Mouse (Mus musculus): Measurements from ENCODE around the gene Mgll.

Gene Mgll

GRCm38 (mm10) chr6:88827395-88828205 lies 103.4 kb downstream of the Mgll start:
- DNase-seq (ENCODE audit: low read depth, low spot score), result no peak

- no peak for DNase-seq (ENCODE audit: low read depth, low spot score)
Measured at GRCm38 (mm10) chr6:88828206-88829009, 104.2 kb downstream of the Mgll start.

GRCm38 (mm10) chr6:88829579-88829978 lies 105.4 kb downstream of the Mgll start:
- no peak for DNase-seq (ENCODE audit: low read depth, low spot score)

GRCm38 (mm10) chr6:88830112-88830702 lies 106.0 kb downstream of the Mgll start:
- no peak for DNase-seq (ENCODE audit: low read depth, low spot score)

DNA sequence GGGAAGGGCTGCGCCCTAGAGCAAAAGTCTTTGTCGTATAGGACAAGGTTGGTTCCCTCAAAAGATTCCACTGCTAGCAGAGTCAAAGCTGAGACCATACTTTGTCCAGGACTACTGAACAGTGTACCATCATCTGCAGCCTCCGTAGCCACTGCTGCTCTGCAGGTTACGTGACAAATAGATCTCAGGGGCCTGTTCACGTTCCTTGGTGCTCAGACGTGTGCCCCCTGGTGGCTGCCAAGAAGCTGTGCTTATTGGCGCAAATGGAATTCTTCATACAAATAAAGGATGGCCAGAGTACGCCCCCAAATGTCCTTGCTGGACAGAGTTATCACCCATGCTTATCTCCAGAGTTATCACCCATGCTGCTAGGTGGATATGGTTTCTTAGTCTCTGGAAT lies 107.2 kb downstream of the Mgll start:
- DNase-seq (ENCODE audit: low read depth, low spot score), result peak; percentile 83

GRCm38 (mm10) chr6:88832663-88833062 lies 108.5 kb downstream of the Mgll start:
- DNase-seq (ENCODE audit: low read depth, low spot score), result no peak

DNA sequence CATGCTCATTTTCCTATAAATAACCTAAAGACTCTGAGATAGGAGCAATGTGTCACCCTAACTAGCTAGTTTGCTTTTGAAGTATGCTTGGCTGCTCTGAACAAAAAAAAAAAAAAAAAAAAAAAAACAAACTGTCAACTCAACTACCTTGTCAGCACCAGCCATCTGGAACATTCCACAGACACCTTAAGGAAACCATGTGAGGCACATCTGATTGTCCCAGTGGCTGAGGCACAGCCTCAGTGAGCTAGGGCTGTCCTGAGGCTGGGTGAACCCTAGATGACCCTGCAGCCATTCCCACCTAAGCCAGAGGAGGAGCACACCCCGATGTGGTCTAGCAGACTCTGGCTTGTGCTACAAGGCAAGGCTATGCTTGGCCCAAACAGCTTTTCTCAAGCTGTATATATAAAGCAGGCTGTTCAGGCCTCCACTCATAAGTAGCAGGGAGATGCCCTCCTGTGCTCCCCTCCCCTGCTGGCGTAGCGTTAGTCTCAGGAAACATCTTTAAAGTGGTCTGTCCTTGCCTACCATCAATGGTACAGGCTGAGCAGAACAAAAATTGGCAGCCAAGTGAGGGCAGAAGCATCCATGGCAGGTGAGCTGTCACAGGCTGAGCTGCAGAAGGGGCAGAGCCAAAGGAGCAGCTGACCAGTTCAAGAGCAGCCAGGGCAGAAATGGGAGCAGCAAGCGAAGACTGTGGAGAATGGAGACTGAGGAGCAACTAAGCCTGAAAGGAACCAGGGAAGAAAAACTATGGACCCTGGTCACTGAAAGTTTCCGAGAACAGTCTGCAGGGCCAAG lies 109.3 kb downstream of the Mgll start:
- DNase-seq (ENCODE audit: low read depth, low spot score), result no peak

- DNase-seq (ENCODE audit: low read depth, low spot score), result no peak
Measured at GRCm38 (mm10) chr6:88835047-88835446, 110.8 kb downstream of the Mgll start.

- no peak for DNase-seq (ENCODE audit: low read depth, low spot score)
Measured at GRCm38 (mm10) chr6:88836178-88836819, 112.1 kb downstream of the Mgll start.

- DNase-seq (ENCODE audit: low read depth, low spot score), result no peak
Measured at GRCm38 (mm10) chr6:88837999-88838398, 113.8 kb downstream of the Mgll start.

DNA sequence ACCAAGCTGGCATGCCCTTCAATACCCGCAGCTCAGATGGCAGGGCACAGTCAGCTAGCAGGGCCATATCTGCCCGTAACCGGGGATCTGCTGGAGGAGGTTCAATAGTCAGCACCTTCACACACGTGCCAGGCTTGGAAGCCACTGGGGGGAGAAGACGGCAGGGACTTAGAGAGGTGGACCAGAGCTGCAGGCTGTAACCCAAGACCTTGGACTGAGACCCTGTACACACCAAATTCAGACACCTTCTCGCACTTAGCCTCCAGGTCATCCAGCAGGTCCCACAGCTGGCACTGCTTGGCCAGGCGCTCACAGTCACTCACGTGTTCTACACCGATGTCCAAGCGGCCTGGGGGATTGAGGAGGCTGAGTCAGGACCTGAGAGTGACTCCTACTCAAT lies 114.4 kb downstream of the Mgll start:
- no peak for DNase-seq (ENCODE audit: low read depth, low spot score)

GRCm38 (mm10) chr6:88839135-88839970 lies 115.1 kb downstream of the Mgll start:
- no peak for DNase-seq (ENCODE audit: low read depth, low spot score)

DNA sequence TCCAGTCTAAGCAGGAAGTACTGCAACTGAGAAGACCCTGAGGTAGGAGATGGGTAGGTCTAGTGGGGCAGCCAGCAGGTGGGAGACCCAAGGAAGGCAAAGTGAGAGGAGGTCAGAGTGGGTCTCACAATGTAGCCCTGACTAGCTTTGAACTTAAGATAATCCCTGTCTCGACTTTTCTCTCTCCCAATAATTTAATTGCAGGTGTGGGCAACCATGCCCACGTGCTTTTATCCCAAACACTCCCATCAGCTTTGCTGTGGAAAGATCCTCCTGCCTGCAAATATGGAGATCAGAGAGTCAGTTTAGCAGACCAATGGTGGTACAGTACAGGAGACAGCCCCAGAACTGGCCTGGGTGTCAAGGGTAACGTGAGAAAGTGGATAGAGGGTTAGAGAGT lies 116.0 kb downstream of the Mgll start:
- DNase-seq (ENCODE audit: low read depth, low spot score), result no peak

GRCm38 (mm10) chr6:88840791-88841513 lies 116.7 kb downstream of the Mgll start:
- DNase-seq (ENCODE audit: low read depth, low spot score), result no peak

DNA sequence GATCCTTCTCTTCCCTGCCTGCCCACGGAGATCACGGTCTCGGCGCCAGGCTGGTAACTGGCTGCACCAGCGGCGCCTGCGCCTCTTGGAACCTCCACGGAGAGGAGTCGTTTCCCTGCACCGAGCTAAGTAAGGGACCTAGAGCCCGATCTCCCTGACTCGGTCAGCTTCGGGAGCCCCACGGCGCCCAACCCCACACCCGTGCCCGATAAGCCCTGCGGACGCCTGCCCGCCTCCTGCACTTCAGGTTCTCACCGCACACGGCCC lies 117.2 kb downstream of the Mgll start:
- DNase-seq (ENCODE audit: low read depth, low spot score), result no peak

GRCm38 (mm10) chr6:88841781-88842689 lies 117.8 kb downstream of the Mgll start, which contains the start of gene Abtb1:
Gene Abtb1 (minus strand): TSS chr6:88841984.
- peak; percentile 100 for DNase-seq (ENCODE audit: low read depth, low spot score)

- DNase-seq (ENCODE audit: low read depth, low spot score), result no peak
Measured at GRCm38 (mm10) chr6:88842731-88843151, 118.5 kb downstream of the Mgll start.

DNA sequence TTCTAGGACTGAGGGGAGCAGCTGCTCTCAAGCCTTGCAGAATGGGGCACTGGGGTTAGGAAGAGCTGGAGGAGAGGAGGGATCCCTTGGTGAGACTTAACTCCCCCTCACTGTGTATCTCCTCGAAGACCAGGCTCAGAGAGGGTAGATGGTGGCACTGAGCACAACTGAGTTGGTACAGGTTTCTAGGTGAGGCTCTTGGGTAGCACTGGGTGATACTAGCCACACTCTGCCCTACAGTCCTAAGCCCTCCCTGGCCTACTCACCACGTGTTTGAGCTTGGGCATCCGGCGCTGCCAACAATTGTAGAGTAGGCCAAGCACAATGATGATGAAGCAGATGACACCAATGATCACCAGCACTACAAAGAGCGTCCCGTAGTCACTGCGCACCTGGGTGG lies 119.0 kb downstream of the Mgll start:
- no peak for DNase-seq (ENCODE audit: low read depth, low spot score)
